Mouse (Mus musculus) liver, postnatal 0 days (tissue): ENCODE measurements around the gene Ifngr2.

Experiments used
- CTCF ChIP-seq: sonication (generic); IDR thresholded peaks from 2 replicates; pipeline ENCODE4 v1.5.1; 2016; ENCODE audit warnings: antibody characterized with exemption, low read depth
- EP300 ChIP-seq: IDR thresholded peaks from 2 replicates; pipeline ENCODE4 v1.6.1; 2016; ENCODE audit warnings: antibody characterized with exemption, low read depth, mild to moderate bottlenecking

GRCm38 (mm10) chr16:91527500-91527899 lies 19.4 kb upstream of the Ifngr2 start:
- TF ChIP-seq CTCF (no peak), EP300 (no peak)
